Mouse (Mus musculus) MEL (cell line): ENCODE results near the gene 1700025G04Rik. TPM values are rescaled to one million over a fixed set of nuclear protein-coding genes. Genes with fewer than 3 reads are reported as not detected.

Experiments
- DNase-seq: peaks from one replicate; pipeline ENCODE4 v3.0.0; 2011; ENCODE audit warnings: low read depth, low spot score
- H3K27ac ChIP-seq: 2 replicates; pipeline ENCODE4 v1.5.1; 2012; ENCODE audit warnings: low read depth, mild to moderate bottlenecking, control low read depth, low read length, moderate library complexity; ENCODE audit not compliant: control insufficient read depth
- H3K27me3 ChIP-seq, 2 experiments: fragments of 150-350 bp in 1 of 2; sonication (generic) in 1 of 2; 2 replicates each; pipeline ENCODE4 v1.6.1; 2012; ENCODE audit warnings: low read length in 2 of 2, mild to moderate bottlenecking in 2 of 2, improper control_type of control experiment in 1 of 2, moderate library complexity in 1 of 2; ENCODE audit not compliant: insufficient read depth in 2 of 2, control insufficient read depth in 1 of 2
- H3K36me3 ChIP-seq, 2 experiments: 2 replicates each; pipeline ENCODE4 v1.6.1; 2012 to 2014; ENCODE audit warnings: low read length in 2 of 2, improper control_type of control experiment in 1 of 2, inconsistent platforms in 1 of 2, mild to moderate bottlenecking in 1 of 2; ENCODE audit not compliant: insufficient read depth in 2 of 2, control insufficient read depth in 1 of 2
- H3K4me1 ChIP-seq, 2 experiments: fragments of 150-350 bp in 1 of 2; sonication (generic) in 1 of 2; 2 replicates each; pipeline ENCODE4 v1.6.1; 2012; ENCODE audit warnings: low read length in 2 of 2, improper control_type of control experiment in 1 of 2, mild to moderate bottlenecking in 1 of 2; ENCODE audit not compliant: insufficient read depth in 2 of 2, control insufficient read depth in 1 of 2
- H3K4me3 ChIP-seq, 2 experiments: fragments of 150-350 bp in 1 of 2; sonication (generic) in 1 of 2; 2 replicates each; pipeline ENCODE4 v1.5.1; 2012; ENCODE audit warnings: low read depth in 2 of 2, low read length in 2 of 2, mild to moderate bottlenecking in 2 of 2, moderate library complexity in 2 of 2, control low read depth in 1 of 2, improper control_type of control experiment in 1 of 2; ENCODE audit not compliant: control insufficient read depth in 1 of 2, insufficient read depth in 1 of 2
- H3K79me2 ChIP-seq: 2 replicates; pipeline ENCODE4 v1.6.1; 2012; ENCODE audit warnings: mild to moderate bottlenecking, low read length, moderate library complexity; ENCODE audit not compliant: control insufficient read depth, poor library complexity, insufficient read depth
- H3K9ac ChIP-seq: 2 replicates; pipeline ENCODE4 v1.6.1; 2012; ENCODE audit warnings: low read depth, mild to moderate bottlenecking, control low read depth, low read length, moderate library complexity; ENCODE audit not compliant: control insufficient read depth, poor library complexity, severe bottlenecking
- H3K9me3 ChIP-seq: fragments of 150-350 bp; sonication (generic); replicated peaks from 2 replicates; pipeline ENCODE4 v1.6.1; 2012; ENCODE audit warnings: mild to moderate bottlenecking, low read length, improper control_type of control experiment, moderate library complexity; ENCODE audit not compliant: insufficient read depth
- BHLHE40 ChIP-seq: IDR thresholded peaks from 2 replicates; pipeline ENCODE4 v1.6.1; 2012; ENCODE audit warnings: low read depth, mild to moderate bottlenecking, inconsistent platforms, low read length, improper control_type of control experiment, borderline replicate concordance
- CHD2 ChIP-seq: IDR thresholded peaks from 2 replicates; pipeline ENCODE4 v1.6.1; 2011; ENCODE audit warnings: low read length, improper control_type of control experiment
- E2F4 ChIP-seq: IDR thresholded peaks from 2 replicates; pipeline ENCODE4 v1.6.1; 2011; ENCODE audit warnings: low read depth, low read length, improper control_type of control experiment, borderline replicate concordance
- ETS1 ChIP-seq: IDR thresholded peaks from 2 replicates; pipeline ENCODE4 v1.6.1; 2012; ENCODE audit warnings: low read depth, mild to moderate bottlenecking, inconsistent platforms, low read length, improper control_type of control experiment, moderate library complexity
- MAFK ChIP-seq: IDR thresholded peaks from 2 replicates; pipeline ENCODE4 v1.6.1; 2011; ENCODE audit warnings: low read depth, mild to moderate bottlenecking, low read length, improper control_type of control experiment, borderline replicate concordance
- MAX ChIP-seq: IDR thresholded peaks from 2 replicates; pipeline ENCODE4 v1.6.1; 2011; ENCODE audit warnings: low read length, improper control_type of control experiment
- MAZ ChIP-seq: IDR thresholded peaks from 2 replicates; pipeline ENCODE4 v1.6.1; 2012; ENCODE audit warnings: low read depth, mild to moderate bottlenecking, inconsistent platforms, low read length, improper control_type of control experiment
- MXI1 ChIP-seq: IDR thresholded peaks from 2 replicates; pipeline ENCODE4 v1.6.1; 2011; ENCODE audit warnings: mild to moderate bottlenecking, low read depth, low read length, improper control_type of control experiment
- MYC ChIP-seq: IDR thresholded peaks from 2 replicates; pipeline ENCODE4 v1.6.1; 2011; ENCODE audit warnings: low read depth, mild to moderate bottlenecking, low read length, improper control_type of control experiment, moderate library complexity
- NELFE ChIP-seq: IDR thresholded peaks from 2 replicates; pipeline ENCODE4 v1.6.1; 2011; ENCODE audit warnings: low read depth, low read length, improper control_type of control experiment
- NRF1 ChIP-seq: IDR thresholded peaks from 2 replicates; pipeline ENCODE4 v1.6.1; 2014; ENCODE audit warnings: low read depth, mild to moderate bottlenecking, inconsistent platforms, low read length, improper control_type of control experiment, moderate library complexity; ENCODE audit not compliant: poor library complexity, insufficient read depth, severe bottlenecking
- POLR2A ChIP-seq, 2 experiments: IDR thresholded peaks; 2 replicates each; pipeline ENCODE4 v1.6.1; 2011 to 2012; ENCODE audit warnings: low read length in 2 of 2, mild to moderate bottlenecking in 2 of 2, control low read depth in 1 of 2, improper control_type of control experiment in 1 of 2, low read depth in 1 of 2, moderate library complexity in 1 of 2; ENCODE audit not compliant: control insufficient read depth in 1 of 2, insufficient read depth in 1 of 2, poor library complexity in 1 of 2
- POLR2AphosphoS5 ChIP-seq: IDR thresholded peaks from 2 replicates; pipeline ENCODE4 v1.6.1; 2012; ENCODE audit warnings: low read depth, borderline replicate concordance, mild to moderate bottlenecking, inconsistent platforms, low read length, moderate library complexity, mixed read lengths
- SIN3A ChIP-seq: IDR thresholded peaks from 2 replicates; pipeline ENCODE4 v1.6.1; 2012; ENCODE audit warnings: low read length, improper control_type of control experiment, inconsistent platforms
- SMC3 ChIP-seq: IDR thresholded peaks from 2 replicates; pipeline ENCODE4 v1.6.1; 2011; ENCODE audit warnings: low read depth, low read length, improper control_type of control experiment
- TAL1 ChIP-seq: IDR thresholded peaks from 2 replicates; pipeline ENCODE4 v1.6.1; 2012; ENCODE audit warnings: mild to moderate bottlenecking, inconsistent platforms, low read length, moderate library complexity, mixed read lengths
- TBP ChIP-seq: IDR thresholded peaks from 2 replicates; pipeline ENCODE4 v1.8.0; 2011; ENCODE audit warnings: low read depth, low read length, improper control_type of control experiment
- TCF12 ChIP-seq: IDR thresholded peaks from 2 replicates; pipeline ENCODE4 v1.6.1; 2014; ENCODE audit warnings: low read depth, mild to moderate bottlenecking, inconsistent platforms, low read length, improper control_type of control experiment, moderate library complexity
- USF1 ChIP-seq: IDR thresholded peaks from 2 replicates; pipeline ENCODE4 v1.6.1; 2014; ENCODE audit warnings: low read depth, mild to moderate bottlenecking, inconsistent platforms, low read length, improper control_type of control experiment, moderate library complexity
- USF2 ChIP-seq, 2 experiments: IDR thresholded peaks; 2 replicates each; pipeline ENCODE4 v1.6.1; 2011 to 2012; ENCODE audit warnings: improper control_type of control experiment in 2 of 2, low read length in 2 of 2, borderline replicate concordance in 1 of 2, inconsistent platforms in 1 of 2, low read depth in 1 of 2, mild to moderate bottlenecking in 1 of 2; ENCODE audit not compliant: insufficient read depth in 1 of 2
- ZC3H11A ChIP-seq: IDR thresholded peaks from 2 replicates; pipeline ENCODE4 v1.6.1; 2012; ENCODE audit warnings: low read depth, mild to moderate bottlenecking, inconsistent platforms, low read length, improper control_type of control experiment
- ZMIZ1 ChIP-seq: IDR thresholded peaks from 2 replicates; pipeline ENCODE4 v1.6.1; 2012; ENCODE audit warnings: low read depth, mild to moderate bottlenecking, inconsistent platforms, low read length, improper control_type of control experiment, moderate library complexity
- polyA plus RNA-seq, 2 experiments: library from polyadenylated mRNA; stranded (reverse) in 1 of 2; unstranded in 1 of 2; fragments of >175 nt in 1 of 2; fragments of >200 nt in 1 of 2; gene quantifications; 2 replicates each; pipeline versions ENCODE4 v1.2.1 to v1.2.4; 2012; ENCODE audit warnings: low replicate concordance in 2 of 2, low read depth in 1 of 2; ENCODE audit not compliant: insufficient read length in 2 of 2, insufficient read depth in 1 of 2, missing spikeins in 1 of 2
- total RNA-seq: library from RNA; depleted of rRNA; stranded (reverse); fragments of 300-350 nt; gene quantifications from 2 replicates; pipeline ENCODE4 v1.2.3, GENCODE M21; 2012

Gene 1700025G04Rik
- total and polyA plus RNA-seq, 3 experiments, result 0.04 to 0.91 TPM; not detected in 1

GRCm38 (mm10) chr1:152080244-152080643, 9.7 kb downstream of the 1700025G04Rik start:
- H3K36me3 ChIP-seq, result no peaks in the 10 kb centered on the region
- peaks cover 0 to 8% of the 10 kb centered on the region in 2 experiments; a peak in 2 of 4 replicates for H3K4me1 ChIP-seq
- no peak for DNase-seq
- H3K9ac ChIP-seq, result no peak overlapping the region
- no peak overlapping the region for H3K4me3 ChIP-seq
- TF ChIP-seq MAZ (no peak), CHD2 (no peak), SIN3A (no peak), NRF1 (no peak), E2F4 (no peak), MXI1 (no peak), BHLHE40 (no peak), TAL1 (no peak), TBP (no peak), NELFE (no peak), ETS1 (no peak), TCF12 (no peak), USF2 (IDR thresholded peaks at IDR 0.05; ENCODE audit: borderline replicate concordance in 1 of 2, insufficient read depth in 1 of 2, low read depth in 1 of 2, low read length in 2 of 2) (no peak), ZMIZ1 (no peak), MAFK (no peak), MYC (no peak), POLR2AphosphoS5 (no peak), USF1 (no peak), SMC3 (no peak)
- H3K79me2 ChIP-seq, result no peaks in the 10 kb centered on the region
- H3K27ac ChIP-seq, result no peak overlapping the region
- no peaks in the 10 kb centered on the region for H3K9me3 ChIP-seq
- peaks cover 0 to 1% of the 10 kb centered on the region in 2 experiments; a peak in 1 of 4 replicates for H3K27me3 ChIP-seq

GRCm38 (mm10) chr1:152077171-152077715, 12.7 kb downstream of the 1700025G04Rik start:
- Histone ChIP-seq H3K27me3 (peaks cover 1 to 4% of the 10 kb centered on the region in 2 experiments; a peak in 3 of 4 replicates), H3K9me3 (no peaks in the 10 kb centered on the region), H3K27ac (no peak overlapping the region), H3K4me1 (no peaks in the 10 kb centered on the region)
- TF ChIP-seq MAFK, result no peak
- TF ChIP-seq ZC3H11A, result no peak
- TF ChIP-seq POLR2A (IDR thresholded peaks at IDR 0.05; ENCODE audit: control insufficient read depth in 1 of 2, insufficient read depth in 1 of 2, low read depth in 1 of 2, low read length in 2 of 2, poor library complexity in 1 of 2), result no peak
- no peak for TF ChIP-seq MAX
- TF ChIP-seq, all 39 proteins: peak for 0
- Histone ChIP-seq H3K36me3 (no peaks in the 10 kb centered on the region), H3K79me2 (no peaks in the 10 kb centered on the region), H3K4me3 (no peak overlapping the region), H3K9ac (no peak overlapping the region)
- no peak for DNase-seq
